Mouse (Mus musculus) MEL (cell line): Measurements from ENCODE around the gene Cadm3. TPM values are rescaled to one million over a fixed set of nuclear protein-coding genes. Genes with fewer than 3 reads are reported as not detected.

ENCODE experiments used
- DNase-seq: peaks from one replicate; pipeline ENCODE4 v3.0.0; 2011; ENCODE audit warnings: low read depth, low spot score
- H3K27ac ChIP-seq: 2 replicates; pipeline ENCODE4 v1.5.1; 2012; ENCODE audit warnings: low read depth, mild to moderate bottlenecking, control low read depth, low read length, moderate library complexity; ENCODE audit not compliant: control insufficient read depth
- H3K27me3 ChIP-seq, 2 experiments: fragments of 150-350 bp in 1 of 2; sonication (generic) in 1 of 2; 2 replicates each; pipeline ENCODE4 v1.6.1; 2012; ENCODE audit warnings: low read length in 2 of 2, mild to moderate bottlenecking in 2 of 2, improper control_type of control experiment in 1 of 2, moderate library complexity in 1 of 2; ENCODE audit not compliant: insufficient read depth in 2 of 2, control insufficient read depth in 1 of 2
- H3K36me3 ChIP-seq, 2 experiments: 2 replicates each; pipeline ENCODE4 v1.6.1; 2012 to 2014; ENCODE audit warnings: low read length in 2 of 2, improper control_type of control experiment in 1 of 2, inconsistent platforms in 1 of 2, mild to moderate bottlenecking in 1 of 2; ENCODE audit not compliant: insufficient read depth in 2 of 2, control insufficient read depth in 1 of 2
- H3K4me1 ChIP-seq, 2 experiments: fragments of 150-350 bp in 1 of 2; sonication (generic) in 1 of 2; 2 replicates each; pipeline ENCODE4 v1.6.1; 2012; ENCODE audit warnings: low read length in 2 of 2, improper control_type of control experiment in 1 of 2, mild to moderate bottlenecking in 1 of 2; ENCODE audit not compliant: insufficient read depth in 2 of 2, control insufficient read depth in 1 of 2
- H3K4me3 ChIP-seq, 2 experiments: fragments of 150-350 bp in 1 of 2; sonication (generic) in 1 of 2; 2 replicates each; pipeline ENCODE4 v1.5.1; 2012; ENCODE audit warnings: low read depth in 2 of 2, low read length in 2 of 2, mild to moderate bottlenecking in 2 of 2, moderate library complexity in 2 of 2, control low read depth in 1 of 2, improper control_type of control experiment in 1 of 2; ENCODE audit not compliant: control insufficient read depth in 1 of 2, insufficient read depth in 1 of 2
- H3K79me2 ChIP-seq: 2 replicates; pipeline ENCODE4 v1.6.1; 2012; ENCODE audit warnings: mild to moderate bottlenecking, low read length, moderate library complexity; ENCODE audit not compliant: control insufficient read depth, poor library complexity, insufficient read depth
- H3K9ac ChIP-seq: 2 replicates; pipeline ENCODE4 v1.6.1; 2012; ENCODE audit warnings: low read depth, mild to moderate bottlenecking, control low read depth, low read length, moderate library complexity; ENCODE audit not compliant: control insufficient read depth, poor library complexity, severe bottlenecking
- H3K9me3 ChIP-seq: fragments of 150-350 bp; sonication (generic); replicated peaks from 2 replicates; pipeline ENCODE4 v1.6.1; 2012; ENCODE audit warnings: mild to moderate bottlenecking, low read length, improper control_type of control experiment, moderate library complexity; ENCODE audit not compliant: insufficient read depth
- CHD2 ChIP-seq: IDR thresholded peaks from 2 replicates; pipeline ENCODE4 v1.6.1; 2011; ENCODE audit warnings: low read length, improper control_type of control experiment
- CTCF ChIP-seq, 3 experiments: IDR thresholded peaks in 2 of 3; conservative IDR thresholded peaks in 1 of 3; 2 replicates each; pipeline ENCODE4 v1.5.1; 2011 to 2012; ENCODE audit warnings: low read length in 3 of 3, low read depth in 2 of 3, mild to moderate bottlenecking in 2 of 3, improper control_type of control experiment in 1 of 3, inconsistent platforms in 1 of 3, mixed read lengths in 1 of 3, moderate library complexity in 1 of 3; ENCODE audit not compliant: control insufficient read depth in 1 of 3, insufficient read depth in 1 of 3, poor library complexity in 1 of 3, severe bottlenecking in 1 of 3
- E2F4 ChIP-seq: IDR thresholded peaks from 2 replicates; pipeline ENCODE4 v1.6.1; 2011; ENCODE audit warnings: low read depth, low read length, improper control_type of control experiment, borderline replicate concordance
- ELF1 ChIP-seq: IDR thresholded peaks from 2 replicates; pipeline ENCODE4 v1.6.1; 2014; ENCODE audit warnings: low read depth, mild to moderate bottlenecking, inconsistent platforms, low read length, improper control_type of control experiment, moderate library complexity
- ETS1 ChIP-seq: IDR thresholded peaks from 2 replicates; pipeline ENCODE4 v1.6.1; 2012; ENCODE audit warnings: low read depth, mild to moderate bottlenecking, inconsistent platforms, low read length, improper control_type of control experiment, moderate library complexity
- GATA1 ChIP-seq: IDR thresholded peaks from 2 replicates; pipeline ENCODE4 v1.6.1; 2011; ENCODE audit warnings: low read depth, low read length, improper control_type of control experiment
- HCFC1 ChIP-seq: IDR thresholded peaks from 2 replicates; pipeline ENCODE4 v1.6.1; 2012; ENCODE audit warnings: low read depth, mild to moderate bottlenecking, inconsistent platforms, low read length, improper control_type of control experiment, moderate library complexity
- KAT2A ChIP-seq: conservative IDR thresholded peaks from 2 replicates; pipeline ENCODE4 v1.6.1; 2012; ENCODE audit warnings: low read depth, low read length, improper control_type of control experiment, inconsistent platforms
- MAFK ChIP-seq: IDR thresholded peaks from 2 replicates; pipeline ENCODE4 v1.6.1; 2011; ENCODE audit warnings: low read depth, mild to moderate bottlenecking, low read length, improper control_type of control experiment, borderline replicate concordance
- MEF2A ChIP-seq: IDR thresholded peaks from 2 replicates; pipeline ENCODE4 v1.6.1; 2014; ENCODE audit warnings: low read depth, mild to moderate bottlenecking, inconsistent platforms, low read length, improper control_type of control experiment; ENCODE audit not compliant: poor library complexity, insufficient replicate concordance, severe bottlenecking; ENCODE audit errors: extremely low read depth
- POLR2A ChIP-seq, 2 experiments: IDR thresholded peaks; 2 replicates each; pipeline ENCODE4 v1.6.1; 2011 to 2012; ENCODE audit warnings: low read length in 2 of 2, mild to moderate bottlenecking in 2 of 2, control low read depth in 1 of 2, improper control_type of control experiment in 1 of 2, low read depth in 1 of 2, moderate library complexity in 1 of 2; ENCODE audit not compliant: control insufficient read depth in 1 of 2, insufficient read depth in 1 of 2, poor library complexity in 1 of 2
- RAD21 ChIP-seq: IDR thresholded peaks from 2 replicates; pipeline ENCODE4 v1.6.1; 2011; ENCODE audit warnings: mild to moderate bottlenecking, low read depth, low read length, improper control_type of control experiment
- SMC3 ChIP-seq: IDR thresholded peaks from 2 replicates; pipeline ENCODE4 v1.6.1; 2011; ENCODE audit warnings: low read depth, low read length, improper control_type of control experiment
- TAL1 ChIP-seq: IDR thresholded peaks from 2 replicates; pipeline ENCODE4 v1.6.1; 2012; ENCODE audit warnings: mild to moderate bottlenecking, inconsistent platforms, low read length, moderate library complexity, mixed read lengths
- USF1 ChIP-seq: IDR thresholded peaks from 2 replicates; pipeline ENCODE4 v1.6.1; 2014; ENCODE audit warnings: low read depth, mild to moderate bottlenecking, inconsistent platforms, low read length, improper control_type of control experiment, moderate library complexity
- ZC3H11A ChIP-seq: IDR thresholded peaks from 2 replicates; pipeline ENCODE4 v1.6.1; 2012; ENCODE audit warnings: low read depth, mild to moderate bottlenecking, inconsistent platforms, low read length, improper control_type of control experiment
- ZKSCAN1 ChIP-seq: IDR thresholded peaks from 2 replicates; pipeline ENCODE4 v1.6.1; 2012; ENCODE audit warnings: low read depth, mild to moderate bottlenecking, inconsistent platforms, low read length, improper control_type of control experiment, moderate library complexity
- polyA plus RNA-seq, 2 experiments: library from polyadenylated mRNA; stranded (reverse) in 1 of 2; unstranded in 1 of 2; fragments of >175 nt in 1 of 2; fragments of >200 nt in 1 of 2; gene quantifications; 2 replicates each; pipeline versions ENCODE4 v1.2.1 to v1.2.4; 2012; ENCODE audit warnings: low replicate concordance in 2 of 2, low read depth in 1 of 2; ENCODE audit not compliant: insufficient read length in 2 of 2, insufficient read depth in 1 of 2, missing spikeins in 1 of 2
- total RNA-seq: library from RNA; depleted of rRNA; stranded (reverse); fragments of 300-350 nt; gene quantifications from 2 replicates; pipeline ENCODE4 v1.2.3, GENCODE M21; 2012

Gene Cadm3
- total and polyA plus RNA-seq, 3 experiments: 0.03 to 0.19 TPM; not detected in 1

GRCm38 (mm10) chr1:173339543-173339942 lies 28.0 kb downstream of the Cadm3 start:
- H3K9ac ChIP-seq: no peak overlapping the region
- H3K36me3 ChIP-seq: peaks cover 0 to 11% of the 10 kb centered on the region in 2 experiments; a peak in 2 of 4 replicates
- H3K9me3 ChIP-seq: no peaks in the 10 kb centered on the region
- H3K4me1 ChIP-seq: peaks cover 11 to 35% of the 10 kb centered on the region in 2 experiments
- H3K27ac ChIP-seq: no peak overlapping the region
- no peak overlapping the region for H3K4me3 ChIP-seq
- TF ChIP-seq KAT2A (no peak), RAD21 (peak; percentile 42), ZKSCAN1 (no peak), ELF1 (no peak), E2F4 (no peak), SMC3 (peak; percentile 73), USF1 (no peak), TAL1 (no peak), CHD2 (no peak), ZC3H11A (0 out of 2 replicates have a peak, but pooled peaks have one; percentile 37), MEF2A (no peak), GATA1 (no peak), MAFK (no peak), ETS1 (no peak), CTCF (IDR thresholded peaks at IDR 0.05 in 2 of 3, conservative IDR thresholded peaks at IDR 0.05 in 1 of 3; ENCODE audit: control insufficient read depth in 1 of 3, insufficient read depth in 1 of 3, low read depth in 2 of 3, low read length in 3 of 3, poor library complexity in 1 of 3, severe bottlenecking in 1 of 3) (peak; percentile 66 to 77 (median 70))
- H3K79me2 ChIP-seq: no peaks in the 10 kb centered on the region
- H3K27me3 ChIP-seq: no peaks in the 10 kb centered on the region
- DNase-seq: peak; percentile 53

- DNase-seq: no peak
- Histone ChIP-seq H3K79me2 (no peaks in the 10 kb centered on the region), H3K36me3 (peaks cover 0 to 17% of the 10 kb centered on the region in 2 experiments; a peak in 2 of 4 replicates), H3K4me1 (peaks cover 9 to 43% of the 10 kb centered on the region in 2 experiments), H3K27me3 (no peaks in the 10 kb centered on the region), H3K9me3 (no peaks in the 10 kb centered on the region), H3K27ac (no peak overlapping the region), H3K9ac (no peak overlapping the region)
- TF ChIP-seq ZKSCAN1 (no peak), MAFK (no peak), POLR2A (IDR thresholded peaks at IDR 0.05; ENCODE audit: control insufficient read depth in 1 of 2, insufficient read depth in 1 of 2, low read depth in 1 of 2, low read length in 2 of 2, poor library complexity in 1 of 2) (no peak), HCFC1 (no peak), RAD21 (no peak)
- TF ChIP-seq, all 39 proteins: peak for 0
- H3K4me3 ChIP-seq: no peak overlapping the region
Measured at GRCm38 (mm10) chr1:173337008-173337407, 30.5 kb downstream of the Cadm3 start.
